Mouse (Mus musculus) adrenal gland, postnatal 25 days (tissue): ENCODE data around the gene Izumo1. TPM values are rescaled to one million over a fixed set of nuclear protein-coding genes. Genes with fewer than 3 reads are reported as not detected.

Experiments
- total RNA-seq: library from RNA; stranded (reverse); gene quantifications from 2 replicates; pipeline ENCODE4 v1.2.3, GENCODE M21; 2021

Izumo1 gene
- total RNA-seq, 1 experiment from 2014 or later = 0.36 TPM

Other genes with a start within 250 kb of the Izumo1 start
- gene Snrnp70, start 226.1 kb upstream of the Izumo1 start, total RNA-seq = 361 and 425 TPM in 2 replicates
- gene Kcna7, start 216.2 kb upstream of the Izumo1 start, total RNA-seq = not detected in 2 replicates
- not detected in 2 replicates for gene Ntf5, start 208.1 kb upstream of the Izumo1 start, total RNA-seq
- not detected in 2 replicates for gene Lhb, start 201.0 kb upstream of the Izumo1 start, total RNA-seq
- 39.4 and 44.2 TPM in 2 replicates for gene Gys1, start 187.0 kb upstream of the Izumo1 start, total RNA-seq
- gene Ruvbl2, start 183.7 kb upstream of the Izumo1 start, total RNA-seq = 50.7 and 51.6 TPM in 2 replicates
- 786 and 951 TPM in 2 replicates for gene Ftl1, start 161.9 kb upstream of the Izumo1 start, total RNA-seq
- gene Bax, start 154.9 kb upstream of the Izumo1 start, total RNA-seq = 61.4 and 68.8 TPM in 2 replicates
- gene Tulp2, start 139.9 kb upstream of the Izumo1 start, total RNA-seq = 0.46 and 0.67 TPM in 2 replicates
- 21.0 and 40.1 TPM in 2 replicates for gene Gm45808, start 135.0 kb upstream of the Izumo1 start, total RNA-seq
- 62.3 and 75.5 TPM in 2 replicates for gene Dhdh, start 133.0 kb upstream of the Izumo1 start, total RNA-seq
- gene Nucb1, start 111.4 kb upstream of the Izumo1 start, total RNA-seq = 220 and 264 TPM in 2 replicates
- 28.0 and 29.6 TPM in 2 replicates for gene Ppp1r15a, start 95.5 kb upstream of the Izumo1 start, total RNA-seq
- 3.2 and 3.3 TPM in 2 replicates for gene Plekha4, start 95.5 kb upstream of the Izumo1 start, total RNA-seq
- gene Hsd17b14, start 66.9 kb upstream of the Izumo1 start, total RNA-seq = 0.95 and 1.0 TPM in 2 replicates
- 218 and 244 TPM in 2 replicates for gene Bcat2, start 51.7 kb upstream of the Izumo1 start, total RNA-seq
- not detected in 2 replicates for gene Fgf21, start 6.3 kb upstream of the Izumo1 start, total RNA-seq
- not detected in 2 replicates for gene Fut1, start 4.5 kb upstream of the Izumo1 start, total RNA-seq
- gene Rasip1, start 5.7 kb downstream of the Izumo1 start, total RNA-seq = 21.3 and 23.3 TPM in 2 replicates
- 3.5 and 4.3 TPM in 2 replicates for gene Mamstr, start 18.2 kb downstream of the Izumo1 start, total RNA-seq
- not detected in 2 replicates for gene Fut2, start 44.6 kb downstream of the Izumo1 start, total RNA-seq
- not detected in 2 replicates for gene Ntn5, start 62.2 kb downstream of the Izumo1 start, total RNA-seq
- 0.39 TPM in 1 of 2 replicates, not detected in the other for gene Sec1, start 72.6 kb downstream of the Izumo1 start, total RNA-seq
- 15.7 and 15.8 TPM in 2 replicates for gene Car11, start 78.0 kb downstream of the Izumo1 start, total RNA-seq
- 282 and 444 TPM in 2 replicates for gene Dbp, start 83.3 kb downstream of the Izumo1 start, total RNA-seq
- gene Rpl18, start 93.6 kb downstream of the Izumo1 start, total RNA-seq = 964 and 1,249 TPM in 2 replicates
- 38.2 and 42.0 TPM in 2 replicates for gene Sphk2, start 96.2 kb downstream of the Izumo1 start, total RNA-seq
- gene Fam83e, start 99.4 kb downstream of the Izumo1 start, total RNA-seq = 0.30 and 0.76 TPM in 2 replicates
- gene Spaca4, start 104.0 kb downstream of the Izumo1 start, total RNA-seq = not detected in 2 replicates
- 10.0 and 14.8 TPM in 2 replicates for gene Lmtk3, start 161.9 kb downstream of the Izumo1 start, total RNA-seq
- gene Sult2b1, start 162.9 kb downstream of the Izumo1 start, total RNA-seq = 0.90 and 1.1 TPM in 2 replicates
- 114 and 134 TPM in 2 replicates for gene Cyth2, start 192.8 kb downstream of the Izumo1 start, total RNA-seq
- 0.30 and 0.33 TPM in 2 replicates for gene Kcnj14, start 203.0 kb downstream of the Izumo1 start, total RNA-seq
- 22.3 and 26.6 TPM in 2 replicates for gene Grwd1, start 209.1 kb downstream of the Izumo1 start, total RNA-seq